Mouse (Mus musculus) adrenal gland (tissue): Measurements from ENCODE around the gene Arl15.

Source experiments
- intact Hi-C: fragments of 180-260 bp; cut with DNase I; formaldehyde crosslinking; loops from one replicate; pipeline ENCODE4 v1.15.1; 2025

The Arl15 gene

GRCm38 (mm10) chr13:114087696-114088465 lies 293.6 kb downstream of the Arl15 start:
- intact Hi-C loops: no loop called here

GRCm38 (mm10) chr13:114090786-114091185 lies 296.5 kb downstream of the Arl15 start:
- intact Hi-C loops: no loop called here

DNA sequence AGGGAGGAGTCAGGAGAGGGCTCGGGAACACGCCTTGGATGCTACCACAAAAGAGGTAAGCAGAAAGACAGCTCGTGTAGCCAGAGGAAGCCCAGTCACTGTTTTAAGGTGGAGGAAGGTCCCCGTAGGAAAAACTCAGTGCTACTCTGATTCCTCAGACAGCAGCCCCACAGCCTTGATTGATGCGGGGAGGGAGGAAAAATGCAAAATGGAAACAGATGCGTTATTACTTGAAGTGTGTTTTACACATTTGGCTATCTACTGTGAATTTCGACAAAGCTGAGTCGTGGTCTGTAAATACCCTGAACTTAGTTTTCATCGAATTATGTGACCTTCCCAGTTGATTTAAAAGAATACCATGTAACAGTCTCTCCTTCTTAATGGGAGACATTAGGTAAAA lies 296.9 kb downstream of the Arl15 start:
- intact Hi-C loops: no loop called here

DNA sequence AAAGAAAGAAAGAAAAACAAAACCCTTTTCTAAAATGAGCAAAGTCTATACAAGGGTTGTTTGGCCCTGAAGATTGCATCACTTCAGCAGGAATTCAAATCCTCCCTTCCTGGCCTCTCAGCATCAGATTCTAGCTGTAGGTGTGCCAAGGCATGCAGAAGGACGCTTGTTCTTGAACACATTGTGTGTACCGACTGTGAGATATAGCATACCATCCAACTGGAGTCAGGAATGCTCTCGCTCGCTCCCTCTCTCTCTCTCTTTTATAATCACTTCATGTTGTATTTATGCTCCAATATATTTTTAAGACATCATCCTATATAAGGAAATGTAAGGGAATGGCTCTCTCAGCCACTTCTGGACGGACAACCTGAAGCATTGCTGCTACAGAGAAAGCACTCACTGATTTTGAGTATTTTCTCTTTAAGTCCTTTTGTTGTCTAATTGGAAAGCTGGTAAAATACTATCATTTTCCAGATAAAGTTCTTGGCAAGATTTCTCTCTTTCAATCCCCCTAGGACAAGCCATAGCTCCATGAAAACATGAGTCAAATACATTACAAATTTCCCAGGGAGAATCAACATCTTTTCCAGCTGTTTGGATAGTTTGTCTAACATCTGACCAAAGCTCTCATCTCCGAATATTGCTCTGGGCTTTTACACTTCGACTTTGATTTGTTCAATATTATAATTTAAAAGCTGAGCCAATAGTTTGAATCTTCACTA lies 300.0 kb downstream of the Arl15 start:
- intact Hi-C loops: no loop called here

DNA sequence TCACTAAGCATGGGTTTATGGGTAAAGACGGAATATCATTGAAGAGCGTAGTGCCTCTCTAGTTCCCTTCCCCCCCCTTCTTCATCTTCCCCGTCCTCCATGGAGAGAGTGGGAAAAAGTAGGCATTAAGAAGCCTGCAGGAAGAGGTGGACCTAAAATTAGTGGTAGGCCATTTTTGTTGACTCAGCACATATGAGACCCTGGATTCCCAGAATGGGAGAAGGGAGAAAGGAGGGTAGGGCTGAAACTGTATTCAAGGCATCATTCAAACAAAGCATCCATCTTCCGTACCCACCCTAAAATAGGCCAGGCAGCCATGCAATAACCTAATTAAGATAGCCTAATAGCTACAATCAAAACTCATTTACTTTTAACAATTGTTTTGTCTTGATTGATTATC lies 301.1 kb downstream of the Arl15 start:
- intact Hi-C loops: no loop called here

GRCm38 (mm10) chr13:114096386-114096785 lies 302.1 kb downstream of the Arl15 start:
- intact Hi-C loops: no loop called here

DNA sequence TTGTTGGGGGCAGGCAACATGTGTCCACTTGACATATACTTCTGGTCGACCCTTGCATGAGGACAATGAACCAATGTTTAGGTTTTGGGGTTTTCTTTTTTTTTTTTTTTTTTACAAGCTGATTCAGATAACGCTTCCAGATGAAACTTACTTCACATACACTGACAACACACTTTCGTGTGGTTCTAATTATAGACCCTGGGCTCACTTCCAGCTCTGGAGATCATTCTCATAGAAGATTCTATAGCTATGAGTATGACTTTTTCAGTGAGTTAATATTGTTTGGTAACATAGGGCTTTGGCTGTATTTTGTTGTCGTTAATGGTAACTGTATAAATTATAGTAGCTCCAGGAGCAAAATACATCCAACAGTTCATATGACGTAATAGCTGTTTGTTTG lies 306.9 kb downstream of the Arl15 start:
- intact Hi-C loops: no loop called here

DNA sequence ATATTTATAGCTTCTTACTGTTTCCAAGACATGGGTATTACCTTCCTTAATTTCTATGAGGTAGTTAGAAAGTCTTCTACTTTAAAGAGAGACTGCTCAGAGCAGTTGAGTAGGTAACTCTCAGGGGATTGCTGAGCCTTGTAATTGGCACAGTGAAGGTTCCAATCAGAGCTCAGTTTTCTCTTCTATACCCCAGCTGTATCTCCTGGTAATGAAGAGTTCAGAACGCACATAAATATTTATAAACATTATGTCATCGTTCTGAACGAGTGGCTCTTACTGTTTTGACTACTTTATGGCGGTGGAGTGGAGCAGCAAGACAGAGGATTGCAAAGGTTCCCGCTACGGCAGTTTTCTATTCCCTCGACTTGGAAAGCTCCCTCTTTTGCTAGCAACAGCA lies 311.8 kb downstream of the Arl15 start:
- intact Hi-C loops: no loop called here

GRCm38 (mm10) chr13:114107499-114107898 lies 313.2 kb downstream of the Arl15 start:
- intact Hi-C loops: no loop called here

DNA sequence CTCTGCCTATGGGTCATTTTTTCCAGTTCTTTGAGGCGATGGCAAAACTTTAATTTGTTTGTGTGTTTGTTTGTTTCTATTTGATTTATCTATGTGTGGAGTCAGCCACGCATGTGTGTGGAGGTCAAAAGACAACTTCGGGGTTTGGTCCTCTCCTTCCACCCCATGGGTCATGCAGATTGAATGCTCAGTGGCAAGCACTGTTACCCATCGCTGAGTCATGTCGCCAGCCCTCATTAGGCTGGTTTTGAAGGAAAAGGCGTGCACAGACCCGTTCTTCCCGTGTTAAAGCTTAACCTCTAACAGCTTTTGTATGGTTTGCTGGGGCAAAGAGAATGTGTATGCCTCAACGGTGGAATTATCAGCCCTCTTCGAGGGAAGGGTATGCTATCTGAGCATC lies 315.1 kb downstream of the Arl15 start:
- intact Hi-C loops: no loop called here

- intact Hi-C loops: no loop called here
Measured at GRCm38 (mm10) chr13:114109845-114110244, 315.5 kb downstream of the Arl15 start.

DNA sequence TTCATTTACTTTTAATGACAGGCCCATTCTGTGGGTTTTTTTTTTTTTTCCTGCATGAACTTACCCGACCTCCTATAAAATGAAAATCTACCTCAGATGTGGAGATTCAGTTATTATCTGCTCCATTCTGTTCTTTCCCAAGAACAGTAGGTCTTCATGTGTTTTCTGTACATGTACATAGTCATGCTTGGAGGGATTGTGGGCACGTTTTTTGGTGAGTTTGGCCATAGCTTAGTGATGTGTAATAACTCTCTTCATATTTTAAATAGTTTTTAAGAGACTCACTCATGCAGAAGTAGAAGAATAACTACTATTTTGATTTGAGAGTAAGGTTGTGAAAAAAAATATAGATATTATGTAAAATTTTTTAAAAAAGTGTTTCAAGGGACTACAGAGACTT lies 319.2 kb downstream of the Arl15 start:
- intact Hi-C loops: no loop called here

DNA sequence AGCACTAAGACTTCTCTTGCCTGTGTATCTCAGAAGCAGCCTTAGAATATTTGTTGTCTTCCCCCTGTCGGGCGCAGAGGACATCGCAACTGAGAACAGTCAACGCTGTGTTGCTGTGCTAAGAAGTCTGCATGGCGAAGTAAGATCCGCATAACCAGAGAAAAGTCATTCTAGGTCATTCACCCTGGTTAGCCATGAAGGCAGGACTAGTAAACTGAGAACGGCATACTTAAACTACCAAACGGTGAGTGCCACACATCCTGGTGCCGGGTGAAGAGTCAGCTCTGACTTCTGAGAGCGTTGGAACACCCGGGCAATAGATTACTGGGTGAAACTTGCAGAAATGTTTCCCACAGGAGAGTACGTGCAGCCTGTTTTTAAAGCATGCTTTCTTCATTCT lies 320.3 kb downstream of the Arl15 start:
- intact Hi-C loops: no loop called here

- intact Hi-C loops: no loop called here
Measured at GRCm38 (mm10) chr13:114115106-114115505, 320.8 kb downstream of the Arl15 start.

GRCm38 (mm10) chr13:114118104-114118830 lies 324.0 kb downstream of the Arl15 start:
- intact Hi-C loops: no loop called here

- intact Hi-C loops: no loop called here
Measured at GRCm38 (mm10) chr13:114119816-114120215, 325.5 kb downstream of the Arl15 start.

GRCm38 (mm10) chr13:114121591-114121990 lies 327.3 kb downstream of the Arl15 start:
- intact Hi-C loops: no loop called here

- intact Hi-C loops: no loop called here
Measured at GRCm38 (mm10) chr13:114123391-114123790, 329.1 kb downstream of the Arl15 start.

GRCm38 (mm10) chr13:114124385-114124784 lies 330.1 kb downstream of the Arl15 start:
- intact Hi-C loops: no loop called here

DNA sequence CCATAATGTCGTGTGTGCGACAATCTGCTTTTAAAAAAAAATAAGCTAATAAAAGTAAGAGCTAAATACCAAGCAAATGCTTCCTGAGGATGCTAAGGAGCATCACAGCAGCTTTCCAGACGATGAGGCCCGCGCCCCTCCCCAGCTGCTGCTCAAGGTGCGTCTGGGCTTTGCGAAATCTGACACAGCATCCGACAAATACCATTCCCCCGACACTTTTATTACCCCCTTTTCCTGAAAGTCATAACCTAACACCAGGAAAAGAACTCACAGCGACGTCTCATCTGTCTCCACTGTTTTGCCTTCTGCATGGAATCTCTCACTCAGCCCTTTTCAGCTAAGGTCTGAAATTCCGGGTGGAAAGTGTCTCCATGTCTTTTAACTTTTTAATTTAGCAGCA lies 330.7 kb downstream of the Arl15 start:
- intact Hi-C loops: no loop called here

DNA sequence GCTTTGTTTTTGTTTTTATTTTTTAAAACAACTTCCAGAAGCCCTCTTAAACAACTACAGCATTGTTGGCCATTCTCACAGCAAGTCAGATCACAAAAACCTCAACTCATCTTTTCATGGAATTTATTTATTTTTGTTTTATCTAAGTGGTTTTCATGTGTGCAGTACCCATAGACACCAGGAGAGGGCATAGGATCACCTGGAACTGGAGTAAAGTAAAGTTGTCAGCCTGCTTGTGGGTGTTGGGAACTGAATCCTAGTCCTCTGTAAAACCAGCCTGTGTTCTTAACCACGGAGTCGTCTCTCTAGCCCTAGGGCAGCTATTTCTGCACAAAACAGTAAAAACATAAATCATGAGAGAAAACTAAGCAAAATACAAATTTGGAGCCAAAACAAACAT lies 334.1 kb downstream of the Arl15 start:
- intact Hi-C loops: no loop called here

DNA sequence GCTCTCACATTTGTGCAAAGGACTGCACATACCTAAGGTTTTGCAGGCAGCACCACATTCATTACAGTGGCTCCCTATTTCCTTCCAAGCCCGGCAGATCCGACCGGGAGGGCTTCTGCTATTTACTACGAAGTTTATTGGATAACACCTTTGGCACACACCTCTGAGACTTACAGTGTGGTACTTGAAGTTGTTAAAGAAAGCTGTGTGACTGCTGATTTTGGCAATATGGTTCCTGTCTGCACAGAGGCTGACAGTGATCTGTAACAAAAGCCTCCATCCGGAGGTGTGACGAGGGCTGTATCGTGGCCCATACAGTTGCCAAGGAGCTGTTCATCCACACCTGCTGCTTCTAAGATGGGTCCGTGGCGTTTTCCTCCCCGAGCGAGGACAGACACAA lies 335.7 kb downstream of the Arl15 start:
- intact Hi-C loops: no loop called here
